Mouse (Mus musculus) cerebellum, adult 11-12 months (tissue): ENCODE results near the gene Gm35549.

Experiments used
- DNase-seq: peaks from one replicate; pipeline ENCODE4 v3.0.0; 2022

The Gm35549 gene

DNA sequence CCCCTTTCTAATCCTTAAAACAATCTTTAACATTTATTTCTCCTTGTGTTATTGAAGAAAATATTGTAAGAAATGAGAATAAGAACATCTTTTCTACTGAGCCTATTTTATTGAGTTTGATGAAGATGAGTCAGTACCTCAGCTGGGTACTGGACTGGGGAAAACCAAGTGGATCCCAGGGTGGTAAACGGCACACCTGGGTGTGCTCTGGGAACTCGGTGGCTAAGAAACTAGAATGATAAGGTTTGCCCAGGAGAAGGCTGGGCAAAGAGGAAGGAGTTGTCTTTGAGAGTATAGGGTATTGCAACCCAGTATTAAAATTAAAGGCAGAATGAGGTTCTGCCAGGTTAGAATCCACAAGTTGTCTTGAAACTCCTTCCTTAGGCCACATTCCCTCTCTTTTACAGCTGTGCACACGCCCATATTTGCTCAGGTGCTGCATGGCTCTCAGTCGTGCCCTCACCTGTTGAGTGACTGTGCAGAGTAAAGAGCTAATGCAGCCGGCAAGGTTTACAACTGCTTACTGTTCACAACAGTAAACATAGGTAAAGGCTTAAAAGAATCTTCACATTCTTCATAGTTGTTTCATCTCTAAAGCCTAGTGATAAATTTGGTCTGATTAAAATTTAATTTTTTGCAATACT lies 20.3 kb downstream of the Gm35549 start:
- no peak for DNase-seq

DNA sequence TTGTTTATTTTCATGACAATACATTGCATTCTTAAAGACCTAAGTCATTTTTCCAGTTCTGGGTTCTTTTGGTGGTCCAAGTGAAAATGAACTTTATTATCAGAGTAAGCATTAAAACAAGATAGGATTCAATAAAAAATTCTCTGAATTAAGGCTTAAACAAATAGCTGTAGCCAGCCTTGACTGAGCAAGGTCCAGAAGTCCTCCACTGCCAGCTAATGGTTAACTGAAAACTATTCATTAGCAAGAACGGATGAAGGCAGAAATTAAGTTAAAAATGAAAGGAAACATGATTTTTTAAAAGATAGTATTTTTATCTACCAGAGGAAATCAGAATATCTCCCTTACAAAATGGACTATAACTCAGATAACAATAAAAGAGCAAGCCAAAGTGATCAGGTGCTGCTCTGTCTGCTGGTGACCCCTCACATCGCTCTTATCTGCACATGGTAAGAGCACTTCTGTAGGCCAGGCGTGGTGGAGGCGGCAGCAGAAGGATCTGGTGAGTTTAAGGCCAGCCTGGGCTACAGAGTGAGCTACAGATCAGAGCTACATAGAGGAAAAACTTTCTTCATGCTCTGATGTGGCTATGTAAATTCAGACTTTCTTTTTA lies 28.5 kb downstream of the Gm35549 start:
- no peak for DNase-seq

DNA sequence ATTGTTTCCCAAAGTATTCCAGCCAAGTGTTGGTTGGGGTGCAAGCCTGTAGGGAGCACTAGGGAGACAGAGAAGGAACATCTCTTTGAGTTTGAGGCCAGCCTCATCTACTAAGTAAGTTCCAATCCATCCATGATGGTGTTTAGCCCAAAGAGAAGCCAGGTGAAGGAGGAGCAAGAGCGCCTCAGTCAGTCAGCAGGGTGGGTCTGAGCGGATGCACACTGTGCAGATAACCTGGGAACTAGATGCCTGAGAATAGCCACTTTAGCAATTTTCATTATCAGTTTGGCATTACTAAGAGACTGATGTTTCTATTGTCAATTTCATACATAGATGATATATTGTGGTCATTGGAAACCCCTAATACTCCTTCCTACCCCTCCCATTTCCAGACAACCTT lies 29.1 kb downstream of the Gm35549 start:
- DNase-seq: no peak

DNA sequence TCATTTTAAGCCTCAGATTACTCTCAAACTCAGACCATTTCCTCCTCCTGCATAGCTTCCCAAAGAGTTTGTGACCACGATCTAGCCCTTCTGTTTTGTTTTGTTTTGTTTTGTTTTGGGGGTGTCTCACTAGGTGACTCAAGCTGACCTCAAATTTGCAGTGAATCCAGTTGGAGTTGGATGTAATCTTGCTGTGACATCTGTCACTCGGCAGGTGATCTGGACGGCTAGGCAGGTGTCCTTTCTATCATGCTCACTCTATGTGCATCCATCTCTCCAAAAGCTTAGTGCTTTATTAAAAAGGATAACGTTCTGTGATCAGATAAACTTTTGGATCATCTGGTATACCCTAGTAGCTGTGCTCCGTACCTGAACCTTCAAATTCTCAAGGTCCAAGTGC lies 31.4 kb downstream of the Gm35549 start:
- peak; percentile 46 for DNase-seq

DNA sequence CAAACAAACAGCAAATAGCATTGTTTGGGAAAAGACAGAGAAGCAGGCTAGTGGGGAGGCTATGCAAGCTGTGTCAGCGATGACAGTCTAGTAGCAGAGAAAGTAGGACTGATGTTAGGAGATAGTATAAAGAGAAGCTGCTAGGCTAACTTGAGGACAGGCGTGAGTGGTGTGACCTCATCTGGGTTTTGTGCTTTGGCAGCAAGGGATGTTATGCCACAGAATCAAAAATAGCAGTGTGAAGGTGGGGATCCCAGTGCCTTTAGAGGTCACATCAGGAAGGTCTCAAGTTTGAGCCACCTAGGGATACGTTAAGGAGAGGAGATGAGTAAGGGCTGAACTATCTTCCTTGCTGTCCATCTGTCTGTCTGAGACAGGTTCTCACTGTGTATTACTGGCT lies 33.6 kb downstream of the Gm35549 start:
- DNase-seq: no peak

DNA sequence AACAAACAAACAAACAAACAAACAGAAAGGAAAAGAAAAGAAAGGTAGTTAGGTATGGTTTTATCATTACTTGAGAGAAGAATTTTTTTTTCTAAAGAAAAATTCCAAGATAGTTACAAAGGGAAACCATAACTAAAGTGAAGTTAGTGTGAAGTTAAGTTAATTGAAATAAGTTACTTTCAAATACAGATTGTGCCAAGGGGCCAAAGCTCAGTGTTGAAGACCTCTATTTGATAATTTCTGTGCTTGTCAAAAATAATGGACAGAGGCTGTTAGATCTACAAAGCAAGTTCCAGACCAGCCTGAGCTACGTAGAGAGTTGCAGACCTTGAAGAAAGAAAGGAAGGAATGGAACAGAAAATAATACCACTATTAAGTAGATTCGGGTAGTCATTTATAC lies 36.6 kb downstream of the Gm35549 start:
- DNase-seq: no peak

DNA sequence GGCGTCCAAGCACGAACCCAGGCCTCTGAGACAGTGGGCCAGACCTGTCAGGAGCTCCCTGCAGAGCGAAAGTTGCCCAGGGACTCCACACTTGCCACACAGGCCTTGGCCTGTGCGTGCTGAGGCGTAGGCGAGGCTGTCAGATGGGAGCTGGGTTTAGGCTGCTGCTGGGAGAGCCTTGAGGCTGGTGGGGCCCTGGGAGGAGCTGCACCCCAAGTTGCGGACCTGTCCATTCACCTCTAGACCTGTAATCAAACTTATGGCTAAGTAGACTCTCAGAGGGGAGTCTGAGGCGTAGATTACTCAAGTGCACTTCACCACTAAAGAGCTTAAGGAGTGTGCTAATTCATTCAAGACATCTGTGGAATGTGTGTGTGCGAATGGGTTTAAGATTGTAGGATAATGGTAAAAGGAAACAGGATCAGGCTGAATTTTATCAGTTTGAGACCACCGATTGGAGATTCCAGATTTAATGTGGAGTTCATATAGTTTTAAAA lies 37.9 kb downstream of the Gm35549 start:
- no peak for DNase-seq

DNA sequence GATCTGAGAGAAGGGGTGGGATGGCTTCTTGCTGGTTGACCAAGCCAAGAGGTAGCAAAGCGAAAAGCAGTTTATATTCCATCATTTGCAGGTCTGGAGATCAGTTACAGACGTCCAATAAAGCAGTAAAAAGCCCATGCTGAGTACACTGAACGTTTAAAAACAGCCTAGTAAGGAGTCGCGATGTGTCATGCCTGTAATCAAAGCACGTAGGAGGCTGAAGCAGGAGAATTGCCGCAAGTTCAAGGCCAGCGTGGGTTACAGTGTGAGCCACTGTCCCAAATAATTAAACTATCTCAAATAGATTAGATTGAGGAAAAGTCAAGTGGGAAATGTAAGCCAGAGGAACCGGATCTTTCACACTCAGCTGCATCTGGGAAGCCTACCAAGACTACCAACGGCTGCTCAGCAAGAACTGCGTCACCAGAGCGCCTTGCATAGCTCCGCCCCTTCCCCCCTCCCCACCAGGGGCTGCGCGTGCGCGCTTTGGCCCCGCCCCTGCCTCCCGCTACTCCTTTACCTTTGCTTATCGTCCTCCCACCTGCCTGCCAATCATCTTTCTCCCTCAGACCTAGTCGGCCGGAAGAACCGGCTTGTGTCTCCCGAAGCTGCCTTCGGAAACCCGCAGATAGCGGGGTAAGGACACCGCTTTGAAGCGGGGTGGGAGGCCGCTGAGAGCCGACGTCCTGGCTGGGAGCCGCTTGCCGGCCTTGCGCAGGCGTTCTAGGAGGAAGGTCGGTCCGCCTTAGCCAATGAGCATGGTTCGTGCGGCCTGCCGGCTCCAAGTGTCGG lies 38.6 kb downstream of the Gm35549 start, which contains the start of gene Tcaim:
Gene Tcaim (plus strand): TSS at position 487 of the 792 bp plus-strand sequence.
- peak; percentile 93 for DNase-seq

DNA sequence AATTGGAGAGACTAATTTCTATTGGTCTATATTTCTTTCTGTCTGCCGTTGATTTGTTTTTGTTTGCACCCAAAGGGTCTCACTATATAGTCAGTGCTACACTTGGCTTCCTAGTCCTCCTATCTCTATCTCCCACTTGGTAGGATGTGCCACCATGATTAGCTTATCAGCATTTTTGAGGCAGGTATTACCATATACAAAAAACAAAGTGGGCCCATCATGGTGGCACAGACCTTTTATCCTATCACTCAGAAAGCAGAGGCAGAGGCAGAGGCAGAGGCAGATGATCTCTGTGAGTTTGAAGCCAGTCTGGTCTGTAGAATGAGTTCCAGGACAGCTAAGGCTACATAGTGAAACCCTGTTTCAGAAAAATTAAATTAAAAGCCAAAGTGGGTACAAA lies 57.3 kb downstream of the Gm35549 start:
- DNase-seq: no peak

DNA sequence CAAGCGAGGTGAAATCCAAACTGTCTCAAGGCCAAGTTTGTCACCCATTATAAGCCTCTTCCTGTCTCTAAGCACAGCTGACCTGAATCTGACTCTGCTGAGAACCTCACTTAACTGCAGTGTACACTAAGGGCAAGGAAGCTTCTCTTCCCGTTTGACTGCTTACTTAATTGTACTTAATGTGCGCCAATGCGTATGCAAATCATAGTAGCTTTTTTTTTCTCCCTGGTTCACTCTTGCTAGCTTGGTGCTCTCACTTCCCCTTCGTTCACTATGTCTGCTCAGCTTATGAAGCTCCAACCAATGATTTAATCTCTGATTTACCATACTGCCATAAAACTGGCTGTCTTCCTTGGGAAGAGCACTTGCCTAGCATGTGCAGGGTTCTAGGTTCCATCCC lies 58.6 kb downstream of the Gm35549 start:
- no peak for DNase-seq
